Mouse (Mus musculus): Measurements from ENCODE around the gene Eif3b. TPM values are rescaled to one million over a fixed set of nuclear protein-coding genes. Genes with fewer than 3 reads are reported as not detected.

The Eif3b gene
- 10 to 100 TPM; 76.2 to 86.8 (median 78.3) TPM for total RNA-seq (2022)

DNA sequence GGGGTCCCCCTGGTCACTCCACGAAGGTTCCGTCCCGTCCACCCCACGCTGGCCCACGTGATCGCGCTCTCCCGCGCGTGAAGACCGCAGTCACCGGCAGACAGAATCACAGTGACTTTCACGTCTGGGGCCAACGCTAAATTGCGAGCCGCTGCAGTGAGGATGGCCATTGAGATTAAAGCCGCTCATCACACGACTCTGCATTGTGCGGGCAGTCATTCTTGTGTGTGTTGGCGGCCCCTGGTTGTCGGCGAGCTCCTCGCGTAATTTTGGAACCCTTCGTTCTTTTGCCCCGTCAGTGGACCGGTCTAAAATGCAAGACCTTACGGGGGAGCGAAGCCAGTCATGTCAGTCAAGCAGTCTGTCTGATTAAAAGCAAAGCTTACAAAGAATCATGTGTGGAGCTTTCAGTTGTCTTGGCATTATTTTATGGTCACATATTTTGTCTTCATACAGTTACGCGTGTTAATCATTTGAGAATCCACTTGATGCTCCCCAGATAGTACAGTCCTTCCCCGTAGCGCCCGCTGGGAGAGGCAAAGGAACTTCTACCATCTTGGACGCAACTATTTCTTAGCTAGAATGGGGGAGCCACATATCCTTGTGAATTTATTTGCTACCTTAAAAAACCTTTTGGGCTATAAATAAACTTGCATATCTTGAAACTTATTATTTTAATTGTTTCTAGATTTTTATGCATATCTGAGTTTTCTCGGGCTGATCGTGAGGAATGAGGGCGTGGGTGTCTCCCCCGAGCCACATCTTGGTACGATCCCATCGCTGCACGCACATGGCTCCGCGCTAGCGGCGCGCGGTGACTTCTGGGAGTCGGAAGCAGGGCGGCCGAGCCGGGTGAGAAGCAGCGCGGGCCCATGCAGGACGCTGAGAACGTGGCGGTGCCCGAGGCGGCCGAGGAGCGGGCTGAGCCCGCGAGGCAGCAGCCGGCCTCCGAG is at the start of gene Eif3b:
TSS of gene Eif3b (plus strand) at position 840 of the 953 bp plus-strand sequence.
- DNase-seq (ENCODE audit: low spot score in 2 of 2), result peak; percentile 75 to 84

DNA sequence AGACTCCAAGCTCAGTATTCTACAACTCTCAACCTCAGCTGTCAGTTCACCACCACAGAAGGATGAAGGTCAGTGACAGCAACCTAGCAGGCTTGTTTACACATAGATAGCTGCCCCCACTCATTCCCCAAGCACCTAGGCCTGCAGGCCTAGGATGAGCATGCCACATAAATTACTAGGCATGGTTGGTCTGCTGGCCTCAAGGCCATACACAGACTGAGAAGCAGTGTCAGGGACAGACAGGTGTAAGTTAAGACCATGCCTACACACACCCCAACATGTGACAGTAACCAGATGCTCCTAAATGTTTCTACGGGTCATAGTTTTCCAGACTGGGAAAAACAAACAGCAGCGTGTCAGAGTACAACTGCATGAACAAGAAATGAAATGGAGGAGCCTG is 49.7 kb upstream of the Eif3b start:
- DNase-seq (ENCODE audit: low spot score in 2 of 2), result no peak

DNA sequence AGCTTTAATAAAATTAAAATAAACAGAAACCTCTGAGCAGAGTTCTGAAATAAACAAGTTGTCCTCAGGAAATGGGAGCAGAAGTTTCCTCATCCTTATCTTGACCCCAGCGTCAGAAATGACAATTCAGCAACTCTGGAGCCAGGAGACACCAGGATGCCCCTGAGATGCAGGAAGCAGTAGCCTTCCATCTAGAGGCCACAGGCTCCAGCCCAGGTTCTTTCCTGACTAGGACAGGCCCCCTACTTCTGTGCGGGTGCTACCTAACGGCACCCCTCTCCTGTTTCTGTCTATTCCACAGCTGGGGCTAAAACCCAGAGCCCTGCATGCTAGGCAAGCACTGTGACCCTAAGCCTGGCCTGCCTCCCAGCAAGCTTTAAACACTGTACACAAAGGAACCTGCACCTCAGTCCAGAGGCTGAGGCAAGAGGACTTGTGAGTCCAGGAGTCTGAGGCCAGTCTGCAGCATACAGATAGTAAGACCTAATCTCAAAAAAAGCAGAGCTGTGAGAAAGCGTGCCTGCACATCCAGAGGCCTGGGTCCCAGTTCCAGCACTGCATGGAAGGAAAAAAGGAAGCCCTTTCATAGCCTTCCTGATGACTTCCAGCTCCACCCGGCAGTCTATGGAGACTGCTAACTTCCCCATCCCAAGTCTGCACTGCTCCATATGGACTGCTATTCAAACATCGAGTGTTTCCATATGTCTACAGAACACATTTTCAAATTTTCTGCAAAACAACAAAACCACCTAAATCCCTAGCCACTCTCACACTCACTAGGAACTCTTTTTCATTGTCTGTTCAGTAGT is 48.5 kb upstream of the Eif3b start:
- no peak for DNase-seq (ENCODE audit: low spot score in 2 of 2)

DNA sequence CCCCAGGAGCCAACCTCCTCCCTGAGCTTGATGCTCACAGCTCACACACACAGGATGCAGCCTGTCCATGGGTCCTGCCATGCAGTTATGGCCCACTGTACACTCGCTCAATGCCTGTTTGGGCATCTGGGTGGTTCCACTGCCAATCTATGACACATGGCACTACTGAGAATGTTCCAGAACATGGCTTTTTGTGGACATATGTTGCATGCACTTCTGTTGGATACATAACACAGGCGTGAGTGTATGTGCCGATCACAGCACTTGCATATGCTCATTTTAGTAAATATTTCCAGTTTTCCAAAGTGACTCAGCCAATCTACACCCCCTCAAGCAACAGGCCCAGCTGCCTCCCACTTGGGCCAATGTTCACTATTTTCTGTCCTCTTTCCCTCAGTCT is 47.5 kb upstream of the Eif3b start:
- DNase-seq (ENCODE audit: low spot score in 2 of 2), result no peak

DNA sequence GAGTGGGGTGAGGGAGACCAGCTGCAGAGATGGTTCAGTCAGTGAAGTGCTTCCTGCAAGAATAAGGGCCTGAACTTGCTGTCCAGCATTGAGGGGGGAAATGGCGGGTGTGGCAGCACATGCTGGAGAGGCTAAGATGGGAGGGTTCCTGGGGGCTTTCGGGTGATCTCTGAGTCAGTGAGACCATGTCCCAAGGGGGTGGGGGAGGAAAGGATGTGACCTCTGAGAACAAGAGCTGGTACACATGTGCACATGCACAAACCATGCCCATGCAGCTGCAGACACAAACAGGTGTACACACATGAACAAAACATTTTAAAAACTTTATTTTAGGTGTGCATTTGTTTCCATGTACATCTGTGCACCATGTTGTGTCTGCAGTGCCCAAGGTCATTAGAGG is 45.4 kb upstream of the Eif3b start:
- no peak for DNase-seq (ENCODE audit: low spot score in 2 of 2)

DNA sequence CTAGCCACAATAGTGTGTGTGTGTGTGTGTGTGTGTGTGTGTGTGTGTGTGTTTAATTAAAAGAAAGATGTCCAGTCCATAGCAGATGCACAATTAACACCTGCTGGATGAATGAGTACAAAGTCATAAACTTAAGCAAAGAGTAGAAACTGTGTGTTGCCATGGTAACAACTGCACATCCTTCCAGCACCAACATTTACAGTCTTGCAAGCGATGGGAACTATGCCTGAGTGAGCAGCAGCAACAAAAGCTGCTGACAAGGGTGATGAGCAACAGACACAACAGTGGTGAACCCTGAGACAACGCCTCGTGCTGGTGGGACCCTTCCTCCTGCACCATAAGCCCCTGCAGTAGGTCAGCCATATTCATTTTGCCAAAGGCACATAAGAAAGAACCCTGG is 44.9 kb upstream of the Eif3b start:
- no peak for DNase-seq (ENCODE audit: low spot score in 2 of 2)

DNA sequence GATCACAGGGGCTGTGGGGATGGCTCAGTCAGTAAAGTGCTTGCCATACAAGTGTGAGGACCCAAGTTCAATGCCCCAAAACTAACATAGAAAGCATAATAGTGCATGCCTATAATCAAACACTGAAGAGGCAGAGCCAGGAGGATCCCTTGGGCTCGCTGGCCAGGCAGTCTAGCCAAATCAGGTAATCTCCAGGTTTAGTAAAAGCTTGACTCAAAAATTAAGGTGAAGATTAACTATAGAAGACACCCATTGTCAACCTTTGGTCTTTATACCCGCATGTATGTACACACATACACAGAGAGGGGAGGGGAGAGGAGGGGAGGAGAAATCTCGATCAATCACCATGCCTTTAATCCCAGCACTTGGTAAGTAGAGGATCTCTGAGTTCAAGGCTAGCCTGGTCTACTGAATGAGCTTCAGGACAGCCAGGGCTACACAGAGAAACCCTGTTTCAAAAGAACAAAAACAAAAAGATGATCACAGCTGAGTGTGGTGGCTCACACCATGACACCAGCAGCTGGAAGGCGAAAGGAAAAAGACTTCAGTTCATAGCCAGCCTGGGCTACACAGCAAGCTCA is 43.8 kb upstream of the Eif3b start:
- DNase-seq (ENCODE audit: low spot score in 2 of 2), result no peak

DNA sequence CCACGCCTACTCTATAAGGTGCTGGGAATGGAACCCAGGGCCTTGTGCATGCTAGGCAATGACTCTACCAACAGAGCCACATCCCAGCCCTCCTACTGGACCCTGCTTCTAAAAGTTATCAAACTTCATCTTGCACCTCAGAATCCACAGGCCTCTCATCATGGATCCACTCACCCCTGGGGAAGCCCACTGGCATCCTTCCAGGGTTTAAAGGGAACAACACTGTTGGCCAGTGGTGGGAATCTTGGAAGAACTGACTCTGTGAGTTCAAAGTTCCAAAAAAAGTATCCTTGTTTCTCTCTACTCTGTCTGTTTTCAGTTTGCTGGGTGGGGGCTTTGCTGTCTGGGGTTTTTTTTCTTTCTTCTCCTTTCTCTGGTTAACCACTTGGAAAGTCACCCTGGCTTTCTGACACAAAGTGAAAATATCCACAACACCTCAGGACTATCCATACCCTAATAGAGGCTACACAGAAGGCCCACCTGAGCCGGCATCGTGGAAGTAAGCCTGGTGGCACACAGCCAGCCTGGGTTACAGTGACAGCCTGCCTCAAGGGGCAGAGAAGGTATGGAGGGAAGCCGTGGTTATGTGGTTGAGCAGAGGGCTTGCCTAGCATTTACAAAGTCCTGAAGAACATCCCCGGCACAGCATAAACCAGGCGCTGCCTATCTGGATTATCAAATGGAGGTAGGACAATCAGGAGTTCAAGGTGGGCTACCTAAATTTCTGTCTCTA is 40.8 kb upstream of the Eif3b start:
- no peak for DNase-seq (ENCODE audit: low spot score in 2 of 2)

DNA sequence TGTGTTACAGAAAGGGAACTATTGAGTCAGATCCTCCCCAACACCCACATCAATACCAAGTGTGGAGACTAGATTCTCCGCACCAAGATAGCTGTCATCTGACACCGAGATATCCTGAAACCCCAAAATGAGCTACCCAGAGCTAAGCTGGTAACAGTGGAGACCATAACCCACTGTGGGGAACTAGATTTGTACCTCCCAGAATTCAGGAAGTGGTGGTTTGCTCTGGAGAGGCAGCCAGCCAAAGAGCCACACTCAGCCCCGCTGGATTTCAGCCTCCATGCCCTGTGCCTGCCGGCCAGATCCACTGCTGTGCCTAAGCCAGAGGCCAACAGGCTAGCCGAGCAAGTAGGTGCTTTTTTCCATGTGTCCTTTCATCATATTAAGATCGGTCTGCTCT is 39.8 kb upstream of the Eif3b start:
- no peak for DNase-seq (ENCODE audit: low spot score in 2 of 2)

DNA sequence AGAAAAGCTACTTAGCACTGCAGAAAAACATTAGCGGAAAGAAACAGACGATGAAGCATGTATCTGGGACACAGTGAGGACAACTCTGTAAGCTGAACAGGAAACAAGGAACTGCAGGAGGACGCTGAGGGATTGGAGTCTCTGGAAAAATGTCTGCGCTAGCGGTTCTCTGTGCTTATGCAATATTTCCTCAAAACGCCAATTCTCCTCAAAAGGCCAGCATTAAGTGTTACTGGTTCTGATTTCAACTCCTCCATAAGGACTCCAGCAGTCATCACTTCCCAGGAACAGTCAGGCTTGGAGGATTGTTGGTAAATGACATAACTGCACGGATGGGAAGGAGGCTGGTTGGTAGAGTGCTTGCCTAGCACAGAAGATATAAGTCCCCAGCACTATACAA is 38.0 kb upstream of the Eif3b start:
- DNase-seq (ENCODE audit: low spot score in 2 of 2), result no peak

DNA sequence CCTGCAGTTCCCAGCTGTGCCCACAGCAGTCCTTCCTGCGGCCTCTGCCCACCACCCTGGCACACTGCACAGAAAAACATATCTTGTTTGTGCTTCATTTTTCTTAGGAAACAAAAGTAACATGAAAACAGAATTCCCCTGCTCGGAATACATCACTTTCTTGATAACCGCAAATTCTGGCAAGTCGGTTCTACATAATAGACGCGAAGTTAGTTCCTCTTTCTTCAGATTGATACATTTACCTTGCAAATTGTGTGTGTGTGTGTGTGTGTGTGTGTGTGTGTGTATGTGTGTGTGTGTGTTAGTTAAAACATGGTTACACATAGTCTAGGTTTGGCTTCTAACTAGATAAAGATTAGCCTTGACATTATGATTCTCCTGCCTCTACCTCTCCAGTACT is 36.4 kb upstream of the Eif3b start:
- no peak for DNase-seq (ENCODE audit: low spot score in 2 of 2)

DNA sequence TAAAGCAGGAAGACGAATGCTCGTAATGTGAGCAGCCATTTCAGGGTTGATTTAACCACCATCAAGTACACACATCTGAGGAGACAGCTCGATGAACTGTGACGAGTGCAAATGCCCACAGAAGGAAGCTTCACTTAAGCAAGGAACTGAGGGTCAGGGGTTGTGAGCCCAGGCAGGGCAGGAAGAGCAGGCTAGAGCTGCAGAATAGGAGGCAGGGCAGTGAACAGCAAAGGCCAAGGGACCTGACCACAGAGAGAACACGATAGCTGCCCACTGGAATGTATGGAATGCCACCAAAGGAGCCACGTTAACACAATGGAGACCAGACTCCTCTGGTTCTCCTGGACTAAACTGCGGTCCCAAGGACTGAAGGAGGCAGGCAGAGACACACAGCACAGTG is 35.6 kb upstream of the Eif3b start:
- DNase-seq (ENCODE audit: low spot score in 2 of 2), result no peak

DNA sequence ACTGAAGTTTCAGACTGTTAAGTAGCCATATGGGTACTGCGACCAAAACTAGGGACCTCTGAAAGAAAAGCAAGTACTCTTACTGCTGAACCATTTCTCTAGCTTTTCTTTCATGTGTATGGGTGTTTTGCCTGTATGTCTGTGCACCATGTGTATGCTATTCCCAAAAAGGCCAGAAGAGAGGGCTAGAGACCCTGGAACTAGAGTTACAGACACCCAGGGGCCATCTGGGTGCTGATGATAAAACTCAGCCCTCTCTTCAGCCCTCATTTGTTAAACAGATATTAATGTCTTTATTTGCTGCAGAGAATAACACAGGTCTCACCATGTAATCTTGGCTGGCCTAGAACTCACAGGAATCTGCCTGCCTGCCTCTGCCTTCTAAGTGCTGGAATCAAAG is 34.7 kb upstream of the Eif3b start:
- no peak for DNase-seq (ENCODE audit: low spot score in 2 of 2)

DNA sequence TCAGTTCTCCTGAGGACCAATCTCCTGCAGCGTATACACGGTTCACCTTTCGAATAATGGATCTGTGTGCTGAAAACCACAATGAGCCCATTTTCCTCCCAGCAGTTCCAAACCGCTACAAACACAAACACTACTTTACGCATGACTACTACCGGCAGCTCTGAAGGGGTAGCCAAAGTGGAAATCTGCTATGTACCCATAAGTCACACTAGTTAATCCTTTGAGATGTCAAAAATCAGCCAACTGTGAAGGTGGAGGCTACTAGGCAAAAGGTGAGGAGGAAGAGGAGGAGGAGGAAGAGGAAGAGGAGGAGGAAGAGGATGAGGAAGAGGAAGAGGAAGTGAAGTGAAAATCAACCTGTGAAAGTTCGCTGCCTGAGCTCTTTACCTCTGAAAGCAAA is 31.9 kb upstream of the Eif3b start:
- no peak for DNase-seq (ENCODE audit: low spot score in 2 of 2)

DNA sequence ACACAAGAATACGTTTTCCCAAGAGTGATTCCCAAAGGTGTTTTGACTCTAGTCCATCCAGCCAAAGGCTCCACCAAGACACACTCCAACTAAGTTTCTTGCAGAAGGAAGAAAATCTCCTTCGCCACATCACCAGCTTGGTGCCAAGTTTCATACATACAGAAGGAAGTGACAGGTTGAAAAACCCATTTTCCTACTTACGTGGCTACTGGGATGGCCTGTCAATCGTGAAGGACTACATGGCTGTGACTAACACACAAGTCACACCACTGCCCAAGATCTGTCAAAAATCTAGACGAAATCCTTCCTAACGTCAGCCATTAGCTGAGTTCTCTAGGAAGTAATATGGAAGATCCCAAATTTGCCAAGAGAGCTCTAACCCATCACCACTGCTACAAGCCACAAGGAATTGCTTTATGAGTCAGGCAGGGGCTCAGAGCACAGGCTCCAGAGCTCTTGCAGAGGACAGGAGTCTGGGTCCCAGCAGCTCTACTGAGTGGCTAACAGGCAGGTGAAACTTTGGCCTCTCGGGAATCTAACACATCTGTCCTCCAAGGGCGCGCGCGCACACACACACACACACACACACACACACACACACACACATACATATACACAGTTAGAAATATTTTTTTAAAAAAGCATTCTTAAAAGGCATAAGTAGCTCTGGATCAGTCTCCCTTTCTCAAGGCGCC is 31.2 kb upstream of the Eif3b start:
- no peak for DNase-seq (ENCODE audit: low spot score in 2 of 2)

DNA sequence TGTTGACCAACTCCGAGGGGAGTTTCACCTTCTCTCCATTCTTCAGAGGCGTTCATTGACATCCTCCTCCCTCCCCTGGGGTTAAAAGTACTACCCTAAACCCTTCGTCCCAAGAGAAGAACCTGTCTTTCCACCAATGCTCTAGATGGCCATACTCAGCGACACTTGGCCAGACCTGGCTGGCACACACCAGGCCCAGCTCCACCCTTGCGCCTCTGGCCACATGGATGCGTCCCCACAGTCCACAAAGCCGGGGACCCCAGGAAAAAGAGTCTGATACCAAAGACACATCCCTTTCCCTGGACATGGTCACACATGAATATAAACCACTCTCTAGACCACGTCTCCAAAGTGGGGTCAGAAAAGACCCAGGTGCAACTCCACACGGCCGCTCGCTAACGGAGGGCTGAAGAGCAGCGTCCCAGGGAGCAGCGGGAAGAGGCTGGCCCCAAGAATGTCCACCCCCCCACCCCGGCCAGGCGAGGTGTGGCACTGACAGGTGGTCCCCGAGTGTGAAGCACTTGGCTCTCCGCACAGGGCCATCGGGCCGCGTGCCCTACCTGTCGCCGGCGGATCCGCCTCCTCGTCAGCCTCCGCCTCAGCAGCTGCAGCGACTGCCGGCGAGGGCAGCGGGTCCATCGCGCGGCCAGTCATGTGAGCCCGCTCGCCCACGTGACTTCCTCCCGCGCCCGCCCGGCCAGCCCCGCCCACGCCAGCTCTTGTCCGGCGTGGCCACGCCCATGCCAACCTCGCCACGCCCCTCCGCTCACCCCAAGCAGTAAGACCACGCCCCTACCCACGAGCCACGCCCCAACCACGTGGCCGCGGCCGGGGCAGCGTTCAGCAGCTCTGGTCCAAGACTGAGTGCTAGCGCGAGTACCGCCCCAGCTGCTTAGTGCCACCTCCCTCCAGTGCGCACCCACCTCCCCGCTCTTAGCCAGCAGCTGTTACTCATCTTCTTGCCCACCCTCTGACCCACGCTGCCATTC is 30.2 kb upstream of the Eif3b start, which contains the start of gene Snx8:
TSS of gene Snx8 (minus strand) at position 675 of the 989 bp plus-strand sequence.
- DNase-seq (ENCODE audit: low spot score in 2 of 2), result peak; percentile 96 to 97

DNA sequence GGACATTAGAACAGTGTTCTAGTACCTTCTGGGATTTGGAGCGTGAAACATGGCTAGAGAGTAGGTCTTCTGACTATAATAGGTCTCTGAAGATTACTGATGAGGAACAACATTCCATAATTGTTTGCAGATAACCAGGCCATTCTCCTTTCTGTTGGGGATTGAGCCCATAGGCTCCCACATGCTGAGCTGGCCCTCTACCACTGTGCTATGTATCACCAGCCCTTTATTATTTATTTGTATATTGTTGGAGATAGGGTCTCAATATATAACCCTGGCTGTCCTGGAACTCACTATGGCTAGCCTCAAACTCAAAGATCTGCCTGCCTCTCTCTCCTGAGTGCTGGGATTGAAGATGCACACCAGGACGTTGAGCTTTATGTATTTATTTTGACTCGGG is 29.5 kb upstream of the Eif3b start:
- DNase-seq (ENCODE audit: low spot score in 2 of 2), result no peak

DNA sequence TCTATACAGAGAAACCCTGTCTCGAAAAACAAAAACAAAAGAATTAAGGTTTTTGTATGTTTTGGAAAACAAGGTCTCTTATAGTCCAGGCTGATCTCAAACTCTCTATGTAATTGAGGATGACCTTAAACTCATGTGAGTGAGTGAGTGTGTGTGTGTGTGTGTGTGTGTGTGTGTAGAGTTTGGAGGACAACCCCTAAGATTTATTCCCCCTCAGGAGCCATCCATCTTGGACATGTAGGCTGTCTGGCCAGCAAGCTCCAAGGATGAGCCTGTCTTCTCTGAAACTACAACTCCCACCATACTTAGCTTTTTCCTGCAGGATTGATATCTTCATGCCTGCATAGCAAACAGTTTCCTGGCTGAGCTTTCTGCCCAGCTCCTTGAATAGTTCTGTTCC is 27.7 kb upstream of the Eif3b start:
- no peak for DNase-seq (ENCODE audit: low spot score in 2 of 2)

DNA sequence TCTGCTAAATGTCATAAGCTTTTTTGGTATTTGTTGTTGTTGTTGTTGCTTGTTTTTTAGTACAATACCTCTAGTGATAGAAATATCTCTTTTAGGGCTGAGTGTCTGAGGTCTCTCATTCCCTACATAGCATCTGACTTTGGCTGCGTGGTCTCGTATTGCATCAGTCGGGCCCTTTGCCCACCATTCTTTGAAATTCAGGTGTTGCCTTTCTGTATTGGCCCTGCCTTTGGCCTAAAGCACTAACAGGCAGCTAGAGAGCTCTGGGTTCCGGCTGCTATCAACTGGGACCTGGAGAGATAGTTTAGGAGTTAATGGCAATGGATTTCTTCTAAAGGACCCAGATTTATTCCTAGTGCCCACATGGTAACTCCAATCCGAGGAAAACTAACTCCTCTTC is 27.1 kb upstream of the Eif3b start:
- no peak for DNase-seq (ENCODE audit: low spot score in 2 of 2)

DNA sequence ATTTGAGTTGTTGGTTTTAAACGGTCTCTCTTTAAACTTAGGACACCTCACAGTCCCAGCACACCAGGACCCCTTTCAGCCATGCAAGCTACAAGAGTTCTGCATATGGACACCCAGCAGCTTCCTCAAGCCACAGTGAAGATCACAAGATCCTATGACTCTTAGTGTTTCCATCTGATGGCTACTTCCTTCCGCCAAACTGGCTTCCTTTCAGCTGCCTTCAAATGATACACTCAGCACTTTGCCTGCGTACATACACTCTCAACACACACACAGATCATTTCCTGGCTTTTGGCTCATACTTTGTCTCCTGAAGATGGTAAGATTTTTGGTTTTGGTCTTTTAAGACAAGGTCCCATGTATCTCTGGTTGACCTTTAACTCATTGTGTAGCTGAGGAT is 26.4 kb upstream of the Eif3b start:
- no peak for DNase-seq (ENCODE audit: low spot score in 2 of 2)
